Mouse (Mus musculus) adrenal gland, postnatal 4 days (tissue): ENCODE results near the gene Tbpl1. TPM values are rescaled to one million over a fixed set of nuclear protein-coding genes. Genes with fewer than 3 reads are reported as not detected.

Experiments used
- microRNA-seq: library from miRNA; unstranded; fragments of <30 nt; microRNA quantifications from one replicate; pipeline ENCODE4 v1.2.0, GENCODE M21; 2021
- total RNA-seq, 2 experiments: library from RNA; stranded (reverse); gene quantifications; 2 replicates each; pipeline ENCODE4 v1.2.3; 2021

Tbpl1 gene
- total RNA-seq, 2 experiments from 2014 or later: 40.0 to 41.1 TPM

Small RNA genes lying within 50 kb of the gene (microRNA-seq; reads per million reads assigned to microRNA genes)
- not detected for gene Mir7663

Other genes with a start within 250 kb of the Tbpl1 start
- gene Slc2a12, start 86.9 kb downstream of the Tbpl1 start, total RNA-seq: 1 to 10 TPM; 2.8 to 3.1 TPM
- gene Tcf21, start 88.2 kb upstream of the Tbpl1 start, total RNA-seq: 10 to 100 TPM; 32.6 to 58.5 TPM